In the genomic region with DNA sequence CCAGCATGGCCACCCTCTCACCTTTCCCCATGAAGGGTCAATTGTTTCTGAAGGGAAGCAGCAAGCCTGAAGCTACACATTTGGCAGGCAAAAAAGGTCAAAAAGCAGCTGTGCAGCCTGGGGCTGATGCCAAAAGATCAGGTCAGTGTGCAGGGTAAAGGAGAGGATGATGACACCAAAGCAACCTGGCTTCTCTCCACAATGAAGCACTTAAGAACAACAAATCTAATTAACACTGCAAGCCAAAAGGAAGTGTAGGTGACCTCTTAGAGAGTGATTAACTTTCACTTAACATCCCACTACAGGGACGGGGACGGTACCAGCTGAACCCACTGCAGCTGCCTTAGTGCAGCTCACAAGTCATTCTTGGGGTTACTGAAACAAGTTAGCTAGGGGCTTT, we compare ENCODE assay signal across 13 mouse cellular contexts.
DNase-seq lines count a peak whose midpoint lies in the region; ATAC-seq lines count a peak whose summit lies in the region.
"Had no signal": no experiment of that assay in that cellular context is flagged by ENCODE, and none has a peak within 500 bp of the region (broad histone marks: within the 10 kb centered on the region; RNA-seq: fewer than 3 reads in every experiment).

No protein-coding gene starts in this region.

- H3K4me2 ChIP-seq in intestine, embryonic 15.5 days (replicated peaks): no peak overlapping the region
- H3K4me2 ChIP-seq in forebrain, embryonic 16.5 days (ENCODE audit: low read length): no peak overlapping the region
- H3K4me2 ChIP-seq: forebrain, embryonic 15.5 days had no signal

- H3K27ac ChIP-seq in intestine, embryonic 15.5 days: no peak overlapping the region
- H3K27ac ChIP-seq in forebrain, embryonic 16.5 days (ENCODE audit: low read length): no peak overlapping the region
- H3K27ac ChIP-seq: forebrain, embryonic 15.5 days had no signal

- no peak overlapping the region for H3K4me3 ChIP-seq in intestine, embryonic 15.5 days (replicated peaks)
- H3K4me3 ChIP-seq in forebrain, embryonic 16.5 days (replicated peaks; ENCODE audit: low read length): no peak overlapping the region
- H3K4me3 ChIP-seq: forebrain, embryonic 15.5 days had no signal

- no peak overlapping the region for H3K9ac ChIP-seq in intestine, embryonic 15.5 days
- no peak overlapping the region for H3K9ac ChIP-seq in forebrain, embryonic 16.5 days (replicated peaks; ENCODE audit: low read depth, low read length)
- H3K9ac ChIP-seq: forebrain, embryonic 15.5 days had no signal

- no peaks in the 10 kb centered on the region for H3K4me1 ChIP-seq in intestine, embryonic 15.5 days (replicated peaks)
- peaks cover 12% of the 10 kb centered on the region for H3K4me1 ChIP-seq in forebrain, embryonic 16.5 days (replicated peaks; ENCODE audit: control insufficient read depth, insufficient read depth, low read length)

- no peaks in the 10 kb centered on the region for H3K9me3 ChIP-seq in intestine, embryonic 15.5 days
- no peaks in the 10 kb centered on the region for H3K9me3 ChIP-seq in forebrain, embryonic 16.5 days (ENCODE audit: control insufficient read depth, low read length)
- H3K9me3 ChIP-seq: forebrain, embryonic 15.5 days had no signal

- H3K36me3 ChIP-seq in intestine, embryonic 15.5 days: no peaks in the 10 kb centered on the region
- no peaks in the 10 kb centered on the region for H3K36me3 ChIP-seq in forebrain, embryonic 16.5 days (ENCODE audit: control insufficient read depth, insufficient read depth)

- ATAC-seq in intestine, embryonic 15.5 days: no peak
- no peak for ATAC-seq in forebrain, embryonic 16.5 days
- ATAC-seq: forebrain, embryonic 15.5 days; intestine, postnatal 0 days had no signal

- no peaks in the 10 kb centered on the region for H3K27me3 ChIP-seq in intestine, embryonic 15.5 days (replicated peaks)
- no peaks in the 10 kb centered on the region for H3K27me3 ChIP-seq in forebrain, embryonic 16.5 days (replicated peaks; ENCODE audit: control insufficient read depth, insufficient read depth, low read length)
- H3K27me3 ChIP-seq: forebrain, embryonic 15.5 days had no signal

- DNase-seq in gastrocnemius, adult 18-20 months (ENCODE audit: low spot score): peak; percentile 18
- no peak for DNase-seq in gastrocnemius, postnatal 25 days
- DNase-seq in MN1 (ENCODE audit: low spot score): peak; percentile 82
- DNase-seq in forelimb bud, embryonic 11.5 days (ENCODE audit: low read depth, low spot score): peak; percentile 38
- peak; percentile 56 for DNase-seq in kidney, postnatal 14 days
- DNase-seq in ovary, postnatal 10 days (ENCODE audit: low spot score): no peak
- DNase-seq: left cerebral cortex, postnatal 4 days; lung, postnatal 14 days; thymus, postnatal 25 days had no signal

- WGBS in intestine, embryonic 15.5 days: 32% methylated on average over 2 of the region's 2 CpGs
- 16% methylated on average over 2 of the region's 2 CpGs for WGBS in forebrain, embryonic 16.5 days

Comparison
In these comparisons a context has a peak if more than half of its experiments do, and no peak if none do; other contexts are left out.
1. DNase-seq: peak in gastrocnemius, adult 18-20 months (single experiment), MN1 (single experiment), forelimb bud, embryonic 11.5 days (single experiment) and kidney, postnatal 14 days (single experiment); none in gastrocnemius, postnatal 25 days (single experiment) and ovary, postnatal 10 days (single experiment).